Mouse (Mus musculus): ENCODE measurements around the gene Elob. TPM values are rescaled to one million over a fixed set of nuclear protein-coding genes. Genes with fewer than 3 reads are reported as not detected.

Elob gene
- total RNA-seq, 2 experiments from 2014 or later = 140 to 294 TPM

GRCm38 (mm10) chr17:23785561-23786471, 43.1 kb downstream of the Elob start, which contains the start of gene Flywch2:
TSS of gene Flywch2 (minus strand) at chr17:23786081.
- ATAC-seq (ENCODE audit: poor library complexity, severe bottlenecking) = peak; percentile 36

GRCm38 (mm10) chr17:23783352-23783751, 45.6 kb downstream of the Elob start:
- no peak for ATAC-seq (ENCODE audit: poor library complexity, severe bottlenecking)

DNA sequence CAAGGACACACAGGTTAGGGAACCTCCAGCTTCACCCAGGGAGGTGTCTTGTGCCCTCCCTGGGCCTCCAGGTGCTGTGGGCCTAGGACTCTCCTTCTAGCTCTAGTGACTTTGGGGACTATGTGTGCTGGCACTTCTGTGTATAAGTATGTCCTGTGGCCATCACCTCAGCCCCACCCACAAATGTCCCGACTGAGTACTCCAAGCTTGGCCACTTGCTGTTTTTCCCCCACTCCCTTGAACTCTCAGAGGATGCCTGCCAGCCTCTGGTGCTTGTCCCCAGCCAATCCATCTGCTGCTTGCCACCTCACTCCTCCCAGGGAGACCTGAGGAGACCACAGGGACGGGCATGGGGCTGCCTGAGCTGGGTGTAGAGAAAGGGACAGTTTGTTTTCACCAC, 50.5 kb downstream of the Elob start:
- ATAC-seq (ENCODE audit: poor library complexity, severe bottlenecking) = no peak

GRCm38 (mm10) chr17:23777141-23777540, 51.8 kb downstream of the Elob start:
- no peak for ATAC-seq (ENCODE audit: poor library complexity, severe bottlenecking)

GRCm38 (mm10) chr17:23776216-23776615, 52.7 kb downstream of the Elob start:
- ATAC-seq (ENCODE audit: poor library complexity, severe bottlenecking) = no peak

Other genes starting within 250 kb of the Elob start
- gene Zfp13, start 229.6 kb downstream of the Elob start, total RNA-seq (2015) = not detected in 2 replicates
- 0.18 TPM in 1 of 2 replicates, not detected in the other for gene Zfp13, start 229.6 kb downstream of the Elob start, total RNA-seq (2017)
- not detected in 2 replicates for gene Zscan10, start 228.3 kb downstream of the Elob start, total RNA-seq (2015)
- not detected in 2 replicates for gene Zscan10, start 228.3 kb downstream of the Elob start, total RNA-seq (2017)
- gene Mmp25, start 183.9 kb downstream of the Elob start, total RNA-seq (2015) = 22.6 and 32.1 TPM in 2 replicates
- 14.0 and 19.5 TPM in 2 replicates for gene Mmp25, start 183.9 kb downstream of the Elob start, total RNA-seq (2017)
- gene Bicdl2, start 168.6 kb downstream of the Elob start, total RNA-seq (2015) = not detected in 2 replicates
- 0.45 TPM in 1 of 2 replicates, not detected in the other for gene Bicdl2, start 168.6 kb downstream of the Elob start, total RNA-seq (2017)
- 67.4 and 97.1 TPM in 2 replicates for gene Hcfc1r1, start 155.5 kb downstream of the Elob start, total RNA-seq (2015)
- gene Hcfc1r1, start 155.5 kb downstream of the Elob start, total RNA-seq (2017) = 38.1 and 52.4 TPM in 2 replicates
- 26.5 and 26.8 TPM in 2 replicates for gene Thoc6, start 155.3 kb downstream of the Elob start, total RNA-seq (2015)
- gene Thoc6, start 155.3 kb downstream of the Elob start, total RNA-seq (2017) = 38.5 and 45.2 TPM in 2 replicates
- 1.8 and 5.8 TPM in 2 replicates for gene Tnfrsf12a, start 151.7 kb downstream of the Elob start, total RNA-seq (2015)
- gene Tnfrsf12a, start 151.7 kb downstream of the Elob start, total RNA-seq (2017) = 5.9 and 7.7 TPM in 2 replicates
- not detected in 2 replicates for gene Cldn6, start 149.9 kb downstream of the Elob start, total RNA-seq (2015)
- gene Cldn6, start 149.9 kb downstream of the Elob start, total RNA-seq (2017) = not detected in 2 replicates
- not detected in 2 replicates for gene Cldn9, start 145.1 kb downstream of the Elob start, total RNA-seq (2015)
- gene Cldn9, start 145.1 kb downstream of the Elob start, total RNA-seq (2017) = not detected in 2 replicates
- gene 1520401A03Rik, start 106.4 kb downstream of the Elob start, total RNA-seq (2015) = not detected in 2 replicates
- gene 1520401A03Rik, start 106.4 kb downstream of the Elob start, total RNA-seq (2017) = not detected in 2 replicates
- gene Pkmyt1, start 102.8 kb downstream of the Elob start, total RNA-seq (2015) = 31.1 and 32.2 TPM in 2 replicates
- 15.9 and 16.6 TPM in 2 replicates for gene Pkmyt1, start 102.8 kb downstream of the Elob start, total RNA-seq (2017)
- gene Paqr4, start 88.3 kb downstream of the Elob start, total RNA-seq (2015) = 3.3 and 4.1 TPM in 2 replicates
- gene Paqr4, start 88.3 kb downstream of the Elob start, total RNA-seq (2017) = 7.6 and 10.1 TPM in 2 replicates
- not detected in 2 replicates for gene Kremen2, start 83.3 kb downstream of the Elob start, total RNA-seq (2015)
- not detected in 2 replicates for gene Kremen2, start 83.3 kb downstream of the Elob start, total RNA-seq (2017)
- gene Flywch1, start 57.5 kb downstream of the Elob start, total RNA-seq (2015) = 3.1 and 3.7 TPM in 2 replicates
- gene Flywch1, start 57.5 kb downstream of the Elob start, total RNA-seq (2017) = 7.7 and 12.0 TPM in 2 replicates
- gene Flywch2, start 43.1 kb downstream of the Elob start, total RNA-seq (2015) = 0.66 TPM in 1 of 2 replicates, not detected in the other
- 0.92 TPM in 1 of 2 replicates, not detected in the other for gene Flywch2, start 43.1 kb downstream of the Elob start, total RNA-seq (2017)
- 210 and 224 TPM in 2 replicates for gene Srrm2, start 38.6 kb downstream of the Elob start, total RNA-seq (2015)
- gene Srrm2, start 38.6 kb downstream of the Elob start, total RNA-seq (2017) = 81.2 and 117 TPM in 2 replicates
- gene Prss33, start 6.9 kb upstream of the Elob start, total RNA-seq (2015) = not detected in 2 replicates
- not detected in 2 replicates for gene Prss33, start 6.9 kb upstream of the Elob start, total RNA-seq (2017)
- gene Prss32, start 14.7 kb upstream of the Elob start, total RNA-seq (2015) = not detected in 2 replicates
- gene Prss32, start 14.7 kb upstream of the Elob start, total RNA-seq (2017) = not detected in 2 replicates
- not detected in 2 replicates for gene Prss41, start 15.0 kb upstream of the Elob start, total RNA-seq (2015)
- not detected in 2 replicates for gene Prss41, start 15.0 kb upstream of the Elob start, total RNA-seq (2017)
- not detected in 2 replicates for gene Prss21, start 38.9 kb upstream of the Elob start, total RNA-seq (2015)
- not detected in 2 replicates for gene Prss21, start 38.9 kb upstream of the Elob start, total RNA-seq (2017)
- not detected in 2 replicates for gene Dcpp1, start 51.7 kb upstream of the Elob start, total RNA-seq (2015)
- gene Dcpp1, start 51.7 kb upstream of the Elob start, total RNA-seq (2017) = not detected in 2 replicates
- gene Dcpp2, start 51.7 kb upstream of the Elob start, total RNA-seq (2015) = not detected in 2 replicates
- not detected in 2 replicates for gene Dcpp2, start 51.7 kb upstream of the Elob start, total RNA-seq (2017)
- not detected in 2 replicates for gene Dcpp3, start 88.3 kb upstream of the Elob start, total RNA-seq (2015)
- gene Dcpp3, start 88.3 kb upstream of the Elob start, total RNA-seq (2017) = not detected in 2 replicates
- not detected in 2 replicates for gene Sbp, start 112.5 kb upstream of the Elob start, total RNA-seq (2015)
- gene Sbp, start 112.5 kb upstream of the Elob start, total RNA-seq (2017) = not detected in 2 replicates
- gene Sbpl, start 126.1 kb upstream of the Elob start, total RNA-seq (2015) = not detected in 2 replicates
- not detected in 2 replicates for gene Sbpl, start 126.1 kb upstream of the Elob start, total RNA-seq (2017)
- gene Prss30, start 151.4 kb upstream of the Elob start, total RNA-seq (2015) = 1.2 and 2.5 TPM in 2 replicates
- gene Prss30, start 151.4 kb upstream of the Elob start, total RNA-seq (2017) = 0.89 and 1.2 TPM in 2 replicates
- gene Prss22, start 169.0 kb upstream of the Elob start, total RNA-seq (2015) = not detected in 2 replicates
- not detected in 2 replicates for gene Prss22, start 169.0 kb upstream of the Elob start, total RNA-seq (2017)
- gene Prss27, start 209.0 kb upstream of the Elob start, total RNA-seq (2015) = not detected in 2 replicates
- gene Prss27, start 209.0 kb upstream of the Elob start, total RNA-seq (2017) = not detected in 2 replicates
- 12.0 and 16.7 TPM in 2 replicates for gene Kctd5, start 244.3 kb upstream of the Elob start, total RNA-seq (2015)
- 17.3 and 17.7 TPM in 2 replicates for gene Kctd5, start 244.3 kb upstream of the Elob start, total RNA-seq (2017)